Mouse (Mus musculus) kidney, adult 2 months (tissue): ENCODE data around the gene Rem2.

Experiments
- CTCF ChIP-seq: fragments of 200-500 bp; conservative IDR thresholded peaks from 2 replicates; pipeline ENCODE4 v1.5.1; 2011; ENCODE audit warnings: low read depth, mild to moderate bottlenecking, control low read depth, low read length, moderate library complexity, mixed read lengths; ENCODE audit not compliant: insufficient read depth, insufficient read length
- POLR2A ChIP-seq: fragments of 200-500 bp; IDR thresholded peaks from one replicate; pipeline ENCODE4 v1.6.1; 2011; ENCODE audit warnings: low read depth, low read length, control low read depth

- TF ChIP-seq CTCF: peak; percentile 97
- no peak for TF ChIP-seq POLR2A
Observed at GRCm38 (mm10) chr14:54494234-54494633, 18.3 kb downstream of the Rem2 start.
